Mouse (Mus musculus): ENCODE measurements around the gene Il6ra. TPM values are rescaled to one million over a fixed set of nuclear protein-coding genes. Genes with fewer than 3 reads are reported as not detected.

Il6ra gene
- polyA plus RNA-seq, 1 experiment = 0.02 TPM

DNA sequence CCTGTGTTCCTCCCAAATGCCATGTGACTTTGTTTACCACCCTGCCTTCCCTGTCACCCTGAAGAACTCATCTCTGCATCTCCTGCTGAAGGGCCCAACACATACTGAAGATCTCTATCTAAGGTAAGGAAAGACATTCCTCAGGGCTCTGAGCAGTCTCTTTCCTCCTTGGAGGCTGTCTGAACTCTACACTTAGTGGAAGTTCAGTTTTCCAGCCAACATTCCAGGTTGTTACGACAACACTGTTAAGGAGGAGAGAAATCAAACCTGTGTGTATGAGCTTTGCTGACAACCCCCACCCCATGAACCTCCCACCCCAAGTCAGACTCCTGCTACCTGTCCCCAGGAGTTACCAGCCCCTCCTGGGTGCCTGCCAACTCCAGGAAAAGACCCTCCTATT lies 3.6 kb upstream of the Il6ra start:
- Histone ChIP-seq H3K36me3 (ENCODE audit: control insufficient read depth) (no peaks in the 10 kb centered on the region), H3K4me3 (replicated peaks) (no peak overlapping the region), H3K4me1 (ENCODE audit: control insufficient read depth) (peaks cover 13% of the 10 kb centered on the region), H3K9me3 (ENCODE audit: control insufficient read depth, low read length) (peaks cover 4% of the 10 kb centered on the region; the same call in 1 of the 2 replicates), H3K27me3 (ENCODE audit: control insufficient read depth) (peaks cover 48% of the 10 kb centered on the region)
- TF ChIP-seq GATA1 (IDR thresholded peaks at IDR 0.05; ENCODE audit: low read length) = no peak
- no peak for TF ChIP-seq TAL1 (IDR thresholded peaks at IDR 0.05; ENCODE audit: low read length)

DNA sequence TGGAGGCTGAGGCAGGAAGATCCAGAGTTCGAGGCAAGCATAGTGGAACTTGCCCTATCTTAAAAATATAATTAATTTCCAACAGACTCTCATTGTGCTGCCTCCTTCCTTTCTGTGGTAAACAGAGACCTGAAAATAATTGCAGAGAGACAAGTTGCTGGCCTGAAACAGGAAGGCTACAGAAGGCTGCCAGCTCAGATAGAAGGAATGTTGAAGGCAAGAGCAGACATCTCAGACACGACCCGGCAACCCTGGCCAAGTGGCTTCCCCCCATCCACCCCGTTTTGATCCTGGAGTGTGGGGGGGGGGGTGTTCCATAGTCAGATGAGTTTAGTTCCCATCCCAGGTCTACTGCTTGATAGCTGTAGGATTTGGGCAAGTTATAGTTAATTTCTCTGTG lies 1.7 kb upstream of the Il6ra start:
- Histone ChIP-seq H3K9me3 (ENCODE audit: control insufficient read depth, low read length) (peaks cover 4% of the 10 kb centered on the region; the same call in 1 of the 2 replicates), H3K27me3 (ENCODE audit: control insufficient read depth) (peaks cover 67% of the 10 kb centered on the region), H3K4me1 (ENCODE audit: control insufficient read depth) (peaks cover 9% of the 10 kb centered on the region), H3K36me3 (ENCODE audit: control insufficient read depth) (no peaks in the 10 kb centered on the region), H3K4me3 (replicated peaks) (no peak overlapping the region)
- TF ChIP-seq TAL1 (IDR thresholded peaks at IDR 0.05; ENCODE audit: low read length) = no peak
- TF ChIP-seq GATA1 (IDR thresholded peaks at IDR 0.05; ENCODE audit: low read length) = no peak

DNA sequence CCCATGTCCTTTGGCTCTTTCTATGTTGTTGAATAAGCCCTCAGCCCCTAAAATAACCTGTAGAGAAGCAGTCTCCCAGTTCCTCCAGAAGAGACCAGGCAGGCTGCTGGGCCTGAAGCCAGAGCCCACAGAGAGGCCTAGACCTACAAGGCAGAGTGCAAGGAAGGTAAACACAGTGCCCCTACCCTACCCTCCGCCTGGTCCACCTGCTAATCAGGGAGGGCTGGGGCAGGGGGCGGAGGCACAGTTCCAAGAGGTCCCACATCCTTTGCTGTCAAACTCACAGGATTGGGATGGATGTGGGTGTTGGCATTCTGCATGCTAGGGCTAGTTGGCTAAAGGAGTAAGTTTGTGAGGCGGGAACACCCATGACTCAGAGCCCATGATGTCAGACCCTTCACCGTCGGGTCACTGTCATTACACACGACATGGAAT lies 871 bp downstream of the Il6ra start:
- Histone ChIP-seq H3K27me3 (ENCODE audit: control insufficient read depth) (peaks cover 74% of the 10 kb centered on the region), H3K4me1 (ENCODE audit: control insufficient read depth) (peaks cover 9% of the 10 kb centered on the region), H3K36me3 (ENCODE audit: control insufficient read depth) (no peaks in the 10 kb centered on the region), H3K4me3 (replicated peaks) (peak overlapping the region; percentile 53), H3K9me3 (ENCODE audit: control insufficient read depth, low read length) (peaks cover 4% of the 10 kb centered on the region; the same call in 1 of the 2 replicates)
- TF ChIP-seq GATA1 (IDR thresholded peaks at IDR 0.05; ENCODE audit: low read length) = no peak

DNA sequence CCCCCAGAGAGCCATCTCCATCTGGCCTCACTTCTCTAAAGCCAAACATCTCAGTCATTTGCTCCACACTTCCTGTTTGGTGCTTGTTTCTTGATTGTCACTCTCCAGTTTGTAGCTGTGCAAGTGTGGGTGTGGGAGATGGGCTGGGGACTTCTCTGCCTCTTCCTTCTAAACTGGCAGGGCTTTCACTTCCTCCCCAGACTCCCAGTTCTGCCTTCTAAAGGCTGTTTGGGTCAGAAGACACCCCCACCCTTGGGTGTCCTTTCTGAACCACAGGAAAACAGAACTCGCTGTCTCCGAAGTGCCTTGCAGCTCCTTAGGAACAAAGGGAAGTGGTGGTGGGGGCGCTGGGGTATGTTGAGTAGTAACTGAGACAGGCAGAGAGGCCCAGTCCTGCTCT lies 1.8 kb downstream of the Il6ra start:
- Histone ChIP-seq H3K27me3 (ENCODE audit: control insufficient read depth) (peaks cover 74% of the 10 kb centered on the region), H3K4me3 (replicated peaks) (no peak overlapping the region), H3K9me3 (ENCODE audit: control insufficient read depth, low read length) (peaks cover 4% of the 10 kb centered on the region; the same call in 1 of the 2 replicates), H3K36me3 (ENCODE audit: control insufficient read depth) (no peaks in the 10 kb centered on the region), H3K4me1 (ENCODE audit: control insufficient read depth) (peaks cover 9% of the 10 kb centered on the region)
- TF ChIP-seq GATA1 (IDR thresholded peaks at IDR 0.05; ENCODE audit: low read length) (no peak), TAL1 (IDR thresholded peaks at IDR 0.05; ENCODE audit: low read length) (no peak)

DNA sequence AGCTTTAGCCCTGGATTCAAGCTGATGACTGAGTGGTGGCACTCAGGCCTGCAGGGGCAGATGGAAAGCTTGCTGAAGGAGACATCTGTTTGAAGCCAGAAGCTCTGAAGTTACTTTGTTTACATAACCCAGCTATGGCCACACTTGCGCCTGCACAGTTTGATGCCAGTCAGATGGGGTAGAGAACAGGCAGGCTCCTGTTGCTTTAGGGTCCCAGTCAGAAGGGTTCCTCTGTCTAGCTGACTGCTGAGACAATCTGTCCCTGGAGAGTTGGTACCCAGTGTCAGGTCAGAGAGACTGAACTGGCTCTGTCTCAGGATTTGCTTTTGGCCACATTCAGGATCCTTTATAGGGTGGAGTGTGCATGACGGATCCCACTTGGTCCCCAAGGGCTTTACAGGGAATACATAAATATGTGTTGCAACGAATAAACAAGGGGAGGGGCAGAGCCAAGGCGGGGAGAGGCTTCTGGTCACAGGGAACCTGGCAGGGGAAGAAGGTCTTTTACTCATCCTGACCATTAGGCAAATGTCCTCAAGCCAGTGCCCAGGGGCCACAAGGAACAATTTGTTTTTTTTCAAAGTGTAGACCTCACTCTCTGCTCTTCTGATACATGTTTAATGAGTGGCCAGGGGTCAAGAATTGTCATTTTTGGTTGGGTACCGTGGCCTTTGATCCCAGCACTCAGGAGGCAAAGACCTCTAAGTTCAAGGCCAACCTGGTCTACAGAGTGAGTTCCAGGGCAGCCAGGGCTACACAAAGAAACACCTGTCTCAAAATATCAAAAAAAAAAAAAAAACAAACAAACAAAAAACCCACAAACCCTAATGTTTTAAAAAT lies 3.1 kb downstream of the Il6ra start:
- Histone ChIP-seq H3K27me3 (ENCODE audit: control insufficient read depth) (peaks cover 61% of the 10 kb centered on the region), H3K4me1 (ENCODE audit: control insufficient read depth) (peaks cover 12% of the 10 kb centered on the region), H3K36me3 (ENCODE audit: control insufficient read depth) (no peaks in the 10 kb centered on the region), H3K4me3 (replicated peaks) (no peak overlapping the region), H3K9me3 (ENCODE audit: control insufficient read depth, low read length) (peaks cover 4% of the 10 kb centered on the region; the same call in 1 of the 2 replicates)
- TF ChIP-seq GATA1 (IDR thresholded peaks at IDR 0.05; ENCODE audit: low read length) = no peak
- TF ChIP-seq TAL1 (IDR thresholded peaks at IDR 0.05; ENCODE audit: low read length) = no peak

DNA sequence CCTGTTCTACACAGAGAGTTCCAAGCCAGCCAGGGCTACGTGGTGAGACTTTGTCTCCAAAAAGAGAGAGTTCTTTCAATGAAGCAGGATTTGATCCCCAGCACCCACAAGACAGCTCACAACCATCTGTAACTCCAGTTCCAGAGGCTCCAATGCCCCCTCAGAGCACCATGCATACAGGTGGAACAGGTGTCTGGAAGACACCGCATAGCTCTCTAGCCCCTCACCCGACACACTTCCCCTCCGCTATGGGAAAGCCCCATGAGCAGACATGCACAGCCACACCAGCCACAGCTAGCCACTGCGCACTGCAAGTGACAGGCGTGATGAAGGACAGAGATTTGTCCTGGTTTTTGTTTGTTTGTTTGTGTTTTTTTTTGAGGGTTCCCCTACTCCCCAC lies 4.2 kb downstream of the Il6ra start:
- peaks cover 12% of the 10 kb centered on the region for H3K4me1 ChIP-seq (ENCODE audit: control insufficient read depth)
- TF ChIP-seq TAL1 (IDR thresholded peaks at IDR 0.05; ENCODE audit: low read length) = no peak
- peaks cover 4% of the 10 kb centered on the region; the same call in 1 of the 2 replicates for H3K9me3 ChIP-seq (ENCODE audit: control insufficient read depth, low read length)
- no peak overlapping the region for H3K4me3 ChIP-seq (replicated peaks)
- peaks cover 50% of the 10 kb centered on the region for H3K27me3 ChIP-seq (ENCODE audit: control insufficient read depth)
- no peaks in the 10 kb centered on the region for H3K36me3 ChIP-seq (ENCODE audit: control insufficient read depth)

DNA sequence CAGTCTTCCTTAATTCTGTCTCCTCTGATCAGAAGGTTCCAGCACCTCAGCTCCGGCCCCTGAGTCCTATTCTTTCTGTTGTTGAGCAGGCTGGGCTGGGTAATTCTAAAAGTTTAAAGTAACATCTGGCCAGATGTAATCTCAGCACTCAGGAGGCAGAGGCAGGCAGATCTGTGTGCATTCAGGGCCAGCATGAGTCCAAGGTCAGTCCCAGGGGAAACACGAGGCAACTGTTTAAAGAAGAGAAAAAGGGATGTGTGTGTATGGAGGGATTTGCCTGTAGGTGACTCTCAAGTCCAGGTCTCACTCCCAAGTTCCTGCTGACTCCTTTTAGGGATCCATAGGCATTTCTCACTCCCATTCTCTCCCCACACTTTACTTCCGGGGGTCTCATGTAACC lies 5.2 kb downstream of the Il6ra start:
- H3K4me1 ChIP-seq (ENCODE audit: control insufficient read depth) = peaks cover 9% of the 10 kb centered on the region
- TF ChIP-seq GATA1 (IDR thresholded peaks at IDR 0.05; ENCODE audit: low read length) (no peak), TAL1 (IDR thresholded peaks at IDR 0.05; ENCODE audit: low read length) (no peak)

DNA sequence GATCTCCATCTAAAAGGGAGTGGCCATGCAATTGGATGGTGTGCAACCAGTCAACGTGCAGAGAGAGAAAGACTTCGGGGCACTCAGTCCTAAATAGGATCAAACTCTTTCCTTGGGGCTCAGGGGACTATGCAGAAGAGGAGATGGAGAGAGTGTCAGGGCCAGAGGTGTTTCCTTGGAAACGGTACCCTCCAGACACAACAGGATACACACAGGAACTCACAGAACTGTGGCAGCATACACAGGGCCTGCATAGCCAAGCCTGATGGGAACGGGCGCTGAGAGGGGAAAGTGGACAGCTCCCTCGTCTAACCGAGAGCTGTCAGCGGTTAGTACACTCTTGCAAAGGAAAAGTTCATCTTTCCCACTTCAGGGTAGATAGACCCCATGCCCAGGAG lies 13.5 kb downstream of the Il6ra start:
- TF ChIP-seq GATA1 (IDR thresholded peaks at IDR 0.05; ENCODE audit: low read length) (no peak), TAL1 (IDR thresholded peaks at IDR 0.05; ENCODE audit: low read length) (no peak)
- H3K4me1 ChIP-seq (ENCODE audit: control insufficient read depth) = peaks cover 24% of the 10 kb centered on the region
- no peaks in the 10 kb centered on the region for H3K36me3 ChIP-seq (ENCODE audit: control insufficient read depth)
- H3K4me3 ChIP-seq (replicated peaks) = no peak overlapping the region
- peaks cover 12% of the 10 kb centered on the region for H3K27me3 ChIP-seq (ENCODE audit: control insufficient read depth)
- H3K9me3 ChIP-seq (ENCODE audit: control insufficient read depth, low read length) = no peaks in the 10 kb centered on the region

More for the DNA sequence above, 5.2 kb downstream of the Il6ra start:
- Histone ChIP-seq H3K36me3 (ENCODE audit: control insufficient read depth) (no peaks in the 10 kb centered on the region), H3K27me3 (ENCODE audit: control insufficient read depth) (peaks cover 40% of the 10 kb centered on the region), H3K4me3 (replicated peaks) (no peak overlapping the region), H3K9me3 (ENCODE audit: control insufficient read depth, low read length) (peaks cover 3% of the 10 kb centered on the region; the same call in 1 of the 2 replicates)

DNA sequence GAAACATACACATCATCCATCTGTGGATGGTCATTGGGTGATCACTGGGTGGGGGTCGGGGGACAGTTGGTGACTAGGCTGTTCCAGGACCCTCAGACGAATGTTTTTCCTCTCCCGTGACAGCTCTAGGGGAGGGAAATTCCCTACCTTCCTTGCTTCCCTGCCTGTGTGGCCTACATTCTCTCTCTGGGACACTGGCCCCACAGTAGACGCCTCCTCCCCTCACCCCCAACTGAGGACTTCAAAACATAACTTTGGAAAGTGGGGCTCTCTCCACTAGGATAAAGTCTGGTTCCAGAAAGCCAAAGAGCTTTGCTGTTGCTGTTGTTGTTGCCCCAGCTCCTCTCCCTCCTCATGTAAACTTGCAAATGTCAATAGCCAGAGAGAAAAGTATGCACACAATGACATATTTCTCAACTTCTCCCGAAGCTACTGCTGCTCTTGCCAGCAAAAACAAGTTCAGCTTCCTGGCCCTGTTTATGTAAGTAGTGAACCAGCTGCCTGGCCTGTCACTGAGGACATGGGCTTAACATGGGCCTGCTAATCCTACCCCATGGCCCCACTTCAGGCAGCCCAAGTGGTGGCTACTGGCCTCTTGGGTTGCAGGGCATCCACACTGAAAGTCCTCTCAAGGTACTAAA lies 14.0 kb downstream of the Il6ra start:
- H3K4me3 ChIP-seq (replicated peaks) = no peak overlapping the region
- H3K36me3 ChIP-seq (ENCODE audit: control insufficient read depth) = no peaks in the 10 kb centered on the region
- peaks cover 24% of the 10 kb centered on the region for H3K4me1 ChIP-seq (ENCODE audit: control insufficient read depth)
- peaks cover 12% of the 10 kb centered on the region for H3K27me3 ChIP-seq (ENCODE audit: control insufficient read depth)
- H3K9me3 ChIP-seq (ENCODE audit: control insufficient read depth, low read length) = no peaks in the 10 kb centered on the region
- TF ChIP-seq GATA1 (IDR thresholded peaks at IDR 0.05; ENCODE audit: low read length) = no peak
- no peak for TF ChIP-seq TAL1 (IDR thresholded peaks at IDR 0.05; ENCODE audit: low read length)

Measured in erythroblast, embryonic 14.5 days (primary cell).